Mouse (Mus musculus) gastrocnemius, postnatal 10 days (tissue): Measurements from ENCODE around the gene Pdzrn4. TPM values are rescaled to one million over a fixed set of nuclear protein-coding genes. Genes with fewer than 3 reads are reported as not detected.
"Not testable (repeated sequence)": the region's sequence is repeated elsewhere in the genome, so short reads cannot be mapped to it uniquely, and the experiment has no call there.

Experiments used
- DNase-seq: peaks from one replicate; pipeline ENCODE4 v3.0.0; 2021; ENCODE audit warnings: mixed read lengths
- long read RNA-seq, 2 experiments: library from polyadenylated mRNA; stranded (forward); transcript quantifications; one replicate each; pipeline ENCODE4 v2.0.0; 2021
- total RNA-seq, 2 experiments: library from RNA; stranded (reverse); gene quantifications; 2 replicates each; pipeline ENCODE4 v1.2.3; 2021

The Pdzrn4 gene
- total RNA-seq, result 1 to 10 TPM; 1.2 to 2.0 TPM
- long read RNA-seq, experiment 1, partial matches to known transcripts, result 0 of 1 reads
- long read RNA-seq, experiment 1, other reads (novel, unspliced or antisense), result 0 of 1 reads
- long read RNA-seq, experiment 2, result 0 reads

- peak; percentile 40 for DNase-seq
These were observed at the start of gene Pdzrn4 for GRCm38 (mm10) chr15:92396770-92397608. TSS of gene Pdzrn4 (plus strand) at chr15:92396881.

GRCm38 (mm10) chr15:92347426-92347825 lies 49.3 kb upstream of the Pdzrn4 start:
- no peak for DNase-seq

GRCm38 (mm10) chr15:92347902-92348301 lies 48.8 kb upstream of the Pdzrn4 start:
- DNase-seq, result no peak

GRCm38 (mm10) chr15:92348453-92348852 lies 48.2 kb upstream of the Pdzrn4 start:
- DNase-seq, result not testable (repeated sequence)

- DNase-seq, result no peak
These were observed 32.5 kb upstream of the Pdzrn4 start for GRCm38 (mm10) chr15:92364153-92364552.

- no peak for DNase-seq
These were observed 32.1 kb upstream of the Pdzrn4 start for GRCm38 (mm10) chr15:92364592-92364991.

- DNase-seq, result no peak
These were observed 1.9 kb upstream of the Pdzrn4 start for GRCm38 (mm10) chr15:92394811-92395210.

GRCm38 (mm10) chr15:92398747-92399146 lies 2.1 kb downstream of the Pdzrn4 start:
- no peak for DNase-seq

GRCm38 (mm10) chr15:92399278-92399677 lies 2.6 kb downstream of the Pdzrn4 start:
- DNase-seq, result no peak

GRCm38 (mm10) chr15:92401554-92401953 lies 4.9 kb downstream of the Pdzrn4 start:
- no peak for DNase-seq

GRCm38 (mm10) chr15:92415323-92415722 lies 18.6 kb downstream of the Pdzrn4 start:
- no peak for DNase-seq

- no peak for DNase-seq
These were observed 19.5 kb downstream of the Pdzrn4 start for GRCm38 (mm10) chr15:92416141-92416540.

- no peak for DNase-seq
These were observed 20.0 kb downstream of the Pdzrn4 start for GRCm38 (mm10) chr15:92416658-92417057.

GRCm38 (mm10) chr15:92417120-92417519 lies 20.4 kb downstream of the Pdzrn4 start:
- DNase-seq, result no peak

- no peak for DNase-seq
These were observed 37.9 kb downstream of the Pdzrn4 start for GRCm38 (mm10) chr15:92434605-92435004.

GRCm38 (mm10) chr15:92435306-92435705 lies 38.6 kb downstream of the Pdzrn4 start:
- no peak for DNase-seq

GRCm38 (mm10) chr15:92441630-92442180 lies 45.0 kb downstream of the Pdzrn4 start:
- no peak for DNase-seq

GRCm38 (mm10) chr15:92447708-92448147 lies 51.0 kb downstream of the Pdzrn4 start:
- DNase-seq, result peak; percentile 3

GRCm38 (mm10) chr15:92449112-92449511 lies 52.4 kb downstream of the Pdzrn4 start:
- no peak for DNase-seq

GRCm38 (mm10) chr15:92452620-92453019 lies 55.9 kb downstream of the Pdzrn4 start:
- DNase-seq, result no peak

- no peak for DNase-seq
These were observed 85.5 kb downstream of the Pdzrn4 start for GRCm38 (mm10) chr15:92482198-92482597.

- no peak for DNase-seq
These were observed 94.7 kb downstream of the Pdzrn4 start for GRCm38 (mm10) chr15:92491376-92491775.

GRCm38 (mm10) chr15:92495465-92496174 lies 98.9 kb downstream of the Pdzrn4 start:
- no peak for DNase-seq
